Comparison of ENCODE assay signal across 30 mouse cellular contexts in the genomic region with DNA sequence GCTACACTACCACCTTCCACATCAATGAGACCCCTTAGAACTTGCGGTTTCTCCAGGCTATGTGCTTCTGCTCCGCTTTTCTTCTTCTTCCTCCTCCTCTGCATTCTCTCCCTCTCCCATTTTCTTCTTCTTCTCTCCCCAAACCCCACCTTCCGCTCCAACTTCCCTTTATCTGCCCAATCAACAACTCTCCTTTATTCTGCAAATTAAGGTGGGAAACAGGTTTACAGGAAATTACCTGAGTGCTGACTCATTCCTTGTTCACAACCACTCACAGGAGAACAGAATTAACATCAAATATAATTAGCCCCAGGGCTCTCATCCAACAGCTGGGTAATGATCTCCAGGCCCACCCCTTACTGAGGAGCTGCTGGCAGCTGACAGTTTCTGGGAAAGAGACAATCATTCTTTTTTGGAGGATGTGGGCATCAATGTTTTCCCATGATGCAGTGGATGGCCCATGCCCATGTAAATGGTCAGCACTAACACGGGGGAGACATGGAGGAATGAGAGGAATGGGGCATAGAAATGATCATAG. TPM values are rescaled to one million over a fixed set of nuclear protein-coding genes. Genes with fewer than 3 reads are reported as not detected.
A peak's percentile ranks its signal among the peaks of the same experiment; 100 is the strongest.
DNase-seq lines count a peak whose midpoint lies in the region; ATAC-seq lines count a peak whose summit lies in the region.
"Had no signal": no experiment of that assay in that cellular context is flagged by ENCODE, and none has a peak within 500 bp of the region (broad histone marks: within the 10 kb centered on the region; RNA-seq: fewer than 3 reads in every experiment).

No protein-coding gene starts in this region.

- no peak overlapping the region for H3K9ac ChIP-seq in kidney, embryonic 14.5 days (ENCODE audit: low read depth, low read length)
- no peak overlapping the region for H3K9ac ChIP-seq in midbrain, embryonic 13.5 days (replicated peaks)
- H3K9ac ChIP-seq: embryonic facial prominence, embryonic 15.5 days; forebrain, embryonic 12.5 days; hindbrain, embryonic 13.5 days; limb, embryonic 15.5 days; liver, embryonic 13.5 days; stomach, embryonic 15.5 days had no signal

- WGBS in kidney, embryonic 14.5 days, result 83% methylated on average over 4 of the region's 4 CpGs
- WGBS in midbrain, embryonic 13.5 days, result 89% methylated on average over 4 of the region's 4 CpGs

- DNase-seq in kidney, adult 11 months, result peak; percentile 67
- peak; percentile 14 for DNase-seq in MN1 (ENCODE audit: low spot score)
- peak; percentile 86 for DNase-seq in kidney, adult 9 months
- DNase-seq in testis, postnatal 10 days (ENCODE audit: low spot score), result no peak
- DNase-seq: adrenal gland, postnatal 14 days; cerebellum, adult 2 months; cerebellum, postnatal 25 days; gastrocnemius, postnatal 10 days; heart, postnatal 36 days; layer of hippocampus, adult 9-11 months; liver, embryonic 13.5 days; lung, adult 18-20 months; lung, postnatal 4 days; midbrain, embryonic 14.5 days; retina, postnatal 1 day; right cerebral cortex, postnatal 14 days; thymus, postnatal 25 days had no signal

- no peaks in the 10 kb centered on the region for H3K36me3 ChIP-seq in kidney, embryonic 14.5 days (ENCODE audit: control insufficient read depth, insufficient read depth, low read length)
- no peaks in the 10 kb centered on the region for H3K36me3 ChIP-seq in midbrain, embryonic 13.5 days
- H3K36me3 ChIP-seq: embryonic facial prominence, embryonic 10.5 days; embryonic facial prominence, embryonic 15.5 days; forebrain, embryonic 12.5 days; hindbrain, embryonic 13.5 days; limb, embryonic 10.5 days; limb, embryonic 15.5 days; liver, embryonic 13.5 days; stomach, embryonic 15.5 days had no signal

- H3K4me1 ChIP-seq in kidney, embryonic 14.5 days (ENCODE audit: control insufficient read depth, insufficient read depth, low read length), result no peaks in the 10 kb centered on the region
- no peaks in the 10 kb centered on the region for H3K4me1 ChIP-seq in midbrain, embryonic 13.5 days (replicated peaks)
- H3K4me1 ChIP-seq: embryonic facial prominence, embryonic 10.5 days; embryonic facial prominence, embryonic 15.5 days; forebrain, embryonic 12.5 days; hindbrain, embryonic 13.5 days; limb, embryonic 10.5 days; limb, embryonic 15.5 days; liver, embryonic 13.5 days; stomach, embryonic 15.5 days had no signal

- H3K27me3 ChIP-seq in kidney, embryonic 14.5 days (ENCODE audit: control insufficient read depth, insufficient read depth, low read length), result no peaks in the 10 kb centered on the region
- H3K27me3 ChIP-seq in midbrain, embryonic 13.5 days, result no peaks in the 10 kb centered on the region
- H3K27me3 ChIP-seq: embryonic facial prominence, embryonic 15.5 days; forebrain, embryonic 12.5 days; hindbrain, embryonic 13.5 days; limb, embryonic 15.5 days; liver, embryonic 13.5 days; stomach, embryonic 15.5 days had no signal

- H3K4me3 ChIP-seq in kidney, embryonic 14.5 days (ENCODE audit: low read length), result no peak overlapping the region
- H3K4me3 ChIP-seq in midbrain, embryonic 13.5 days (replicated peaks), result no peak overlapping the region
- H3K4me3 ChIP-seq: embryonic facial prominence, embryonic 10.5 days; embryonic facial prominence, embryonic 15.5 days; forebrain, embryonic 12.5 days; hindbrain, embryonic 13.5 days; limb, embryonic 10.5 days; limb, embryonic 15.5 days; liver, embryonic 13.5 days; stomach, embryonic 15.5 days had no signal

- H3K9me3 ChIP-seq in kidney, embryonic 14.5 days (ENCODE audit: control insufficient read depth, low read length), result no peaks in the 10 kb centered on the region
- H3K9me3 ChIP-seq in midbrain, embryonic 13.5 days, result no peaks in the 10 kb centered on the region
- H3K9me3 ChIP-seq: embryonic facial prominence, embryonic 10.5 days; embryonic facial prominence, embryonic 15.5 days; forebrain, embryonic 12.5 days; hindbrain, embryonic 13.5 days; limb, embryonic 10.5 days; limb, embryonic 15.5 days; liver, embryonic 13.5 days; stomach, embryonic 15.5 days had no signal

- no peak overlapping the region for H3K27ac ChIP-seq in kidney, embryonic 14.5 days (ENCODE audit: low read depth, low read length)
- no peak overlapping the region for H3K27ac ChIP-seq in midbrain, embryonic 13.5 days
- H3K27ac ChIP-seq: embryonic facial prominence, embryonic 10.5 days; embryonic facial prominence, embryonic 15.5 days; forebrain, embryonic 12.5 days; hindbrain, embryonic 13.5 days; limb, embryonic 10.5 days; limb, embryonic 15.5 days; liver, embryonic 13.5 days; stomach, embryonic 15.5 days had no signal

- H3K4me2 ChIP-seq in kidney, embryonic 14.5 days (replicated peaks; ENCODE audit: low read depth, low read length), result no peak overlapping the region
- no peak overlapping the region for H3K4me2 ChIP-seq in midbrain, embryonic 13.5 days (replicated peaks)
- H3K4me2 ChIP-seq: embryonic facial prominence, embryonic 15.5 days; forebrain, embryonic 12.5 days; heart, embryonic 11.5 days; hindbrain, embryonic 13.5 days; limb, embryonic 15.5 days; liver, embryonic 13.5 days; stomach, embryonic 15.5 days had no signal

- ATAC-seq in kidney, embryonic 14.5 days (ENCODE audit: low FRiP score, low TSS enrichment), result no peak
- no peak for ATAC-seq in midbrain, embryonic 13.5 days
- no peak for ATAC-seq in megakaryocyte, adult 5-6 weeks (ENCODE audit: poor library complexity, severe bottlenecking)
- ATAC-seq: intestine, embryonic 16.5 days; lung, postnatal 0 days had no signal

RNA-seq across cellular contexts. Expression of a gene that starts 37.3 kb away (rescaled TPM):
- 6.9 and 8.1 TPM in 2 replicates for polyA plus RNA-seq in kidney, embryonic 14.5 days (2014; fragmentation: Nextera tagmentation; extraction: Ambion mirVana)
- 3.3 and 3.4 TPM in 2 replicates for polyA plus RNA-seq in midbrain, embryonic 13.5 days (2015; fragmentation: Nextera tagmentation; extraction: Ambion mirVana)
- 5.7 and 11.9 TPM in 2 replicates for total RNA-seq in megakaryocyte, adult 5-6 weeks (2015)
- 11.6 and 14.3 TPM in 2 replicates for total RNA-seq in megakaryocyte, adult 5-6 weeks (2017)
